Mouse (Mus musculus) fibroblast of lung, adult 2 months (primary cell): Measurements from ENCODE around the gene Tpm1.

Experiments used
- DNase-seq: peaks from one replicate; pipeline ENCODE4 v3.0.0-alpha.2; 2011; ENCODE audit warnings: low read depth

Tpm1 gene

DNA sequence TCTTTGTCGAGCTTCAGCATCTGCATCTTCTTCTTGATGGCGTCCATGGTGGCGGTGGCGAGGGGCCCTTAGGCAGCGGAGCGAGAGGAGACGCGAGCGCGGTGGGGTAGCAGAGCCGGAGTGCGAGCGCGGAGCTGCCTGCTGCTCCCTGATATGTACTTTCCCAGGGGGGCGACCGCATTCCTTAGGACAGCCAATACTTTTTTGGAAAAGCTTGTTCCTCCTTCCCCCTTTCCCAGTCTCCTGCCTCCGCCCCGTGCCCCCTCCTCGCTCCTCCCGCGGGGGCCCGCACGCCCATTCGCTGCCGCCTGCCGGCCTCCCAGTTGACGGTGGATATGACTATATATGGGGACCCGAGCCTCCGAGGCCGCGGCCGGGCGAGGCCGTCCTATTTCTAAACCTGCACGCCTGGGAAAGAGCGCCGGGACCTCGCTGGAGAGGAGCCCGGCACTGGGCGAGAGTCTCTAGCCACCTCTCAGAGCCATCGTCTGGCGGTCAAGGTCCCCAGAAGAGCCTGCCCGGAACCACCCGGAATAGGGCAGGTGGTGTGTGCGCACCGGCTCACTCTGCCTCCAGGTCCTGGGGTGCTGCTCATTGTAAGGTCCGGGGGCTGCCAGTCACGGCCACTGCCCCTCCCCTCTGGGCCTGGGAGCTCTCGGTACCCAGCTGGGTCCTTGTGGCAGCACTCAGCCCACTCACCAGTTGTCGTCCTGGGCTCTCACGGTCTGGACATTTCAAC lies at the start of gene Tpm1:
TSS of gene Tpm1 (minus strand) at position 321 of the 739 bp plus-strand sequence.
- peak; percentile 69 for DNase-seq

DNA sequence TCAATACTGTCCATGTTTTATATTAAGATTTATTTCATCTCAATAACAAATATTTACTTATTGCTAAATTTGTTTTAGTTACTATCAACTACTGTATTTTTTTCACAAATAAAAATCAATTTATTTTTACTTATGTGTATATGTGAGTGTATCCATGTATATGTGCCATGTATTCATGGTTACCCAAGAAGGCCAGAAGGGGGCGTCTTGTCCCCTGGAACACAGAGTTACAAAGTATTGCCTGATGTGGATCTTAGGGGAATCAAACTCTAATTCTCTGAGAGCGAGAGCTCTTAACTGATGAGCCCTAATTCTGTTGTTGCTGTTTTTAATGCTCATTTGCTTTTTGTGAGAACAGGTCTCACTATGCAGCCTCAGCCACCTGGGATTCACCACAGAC lies 45.2 kb upstream of the Tpm1 start:
- DNase-seq = no peak

DNA sequence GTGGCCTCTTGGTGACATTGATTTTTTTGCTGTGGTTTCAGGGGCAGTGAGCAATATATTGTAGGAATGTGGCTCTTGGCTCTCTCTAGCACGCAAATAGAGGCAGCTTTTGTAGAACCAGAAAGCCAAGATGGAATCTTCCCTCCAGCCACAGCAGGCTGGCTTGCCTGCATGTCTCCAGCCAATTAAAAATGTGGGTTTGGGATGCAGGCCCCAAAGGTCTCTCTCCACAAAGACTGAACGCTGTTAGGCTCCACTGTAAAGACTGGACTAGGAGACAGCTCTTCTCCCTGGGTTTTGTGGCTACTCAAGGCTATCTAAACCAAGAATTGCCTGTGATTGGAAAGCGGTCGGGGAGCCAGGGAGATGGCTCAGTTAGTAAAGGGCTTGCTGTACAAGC lies 43.0 kb upstream of the Tpm1 start:
- DNase-seq = peak; percentile 31

DNA sequence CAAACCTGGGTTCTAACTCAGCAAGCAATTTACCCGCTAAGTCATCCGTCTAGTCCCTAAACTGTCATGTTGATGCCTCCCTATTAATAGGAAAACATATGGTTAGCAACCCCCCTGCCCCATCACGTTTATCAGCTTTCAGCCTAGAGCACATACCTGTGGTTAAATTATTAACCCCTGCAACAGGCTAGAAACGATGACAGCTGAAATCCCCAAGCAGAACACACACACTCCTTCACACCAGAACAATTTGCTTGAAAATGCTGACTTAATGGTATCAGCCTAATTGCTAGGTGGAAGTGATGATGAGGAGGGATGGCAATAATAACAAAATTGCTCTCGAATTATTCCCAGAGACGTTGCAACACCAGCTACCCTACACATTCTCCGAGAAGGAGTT lies 42.4 kb upstream of the Tpm1 start:
- no peak for DNase-seq

DNA sequence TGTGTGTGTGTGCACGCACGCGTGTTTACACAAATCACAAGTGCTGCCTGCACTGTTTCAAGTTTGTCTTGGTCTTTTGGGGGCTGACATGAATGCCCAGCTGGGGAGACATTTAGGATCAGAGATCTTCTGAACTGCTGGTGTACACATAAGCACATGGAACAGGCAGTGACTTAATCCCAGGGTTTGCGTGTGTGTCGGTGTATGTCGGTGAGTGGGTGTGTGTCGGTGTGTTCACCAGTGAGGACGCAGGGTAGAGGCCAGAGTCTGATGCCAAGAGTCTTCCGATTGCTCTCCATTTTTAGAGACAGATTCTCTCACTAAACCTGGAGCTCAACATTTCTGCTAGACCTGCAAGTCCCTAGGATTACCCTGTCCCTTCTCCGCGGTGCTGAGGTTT lies 41.9 kb upstream of the Tpm1 start:
- DNase-seq = no peak

DNA sequence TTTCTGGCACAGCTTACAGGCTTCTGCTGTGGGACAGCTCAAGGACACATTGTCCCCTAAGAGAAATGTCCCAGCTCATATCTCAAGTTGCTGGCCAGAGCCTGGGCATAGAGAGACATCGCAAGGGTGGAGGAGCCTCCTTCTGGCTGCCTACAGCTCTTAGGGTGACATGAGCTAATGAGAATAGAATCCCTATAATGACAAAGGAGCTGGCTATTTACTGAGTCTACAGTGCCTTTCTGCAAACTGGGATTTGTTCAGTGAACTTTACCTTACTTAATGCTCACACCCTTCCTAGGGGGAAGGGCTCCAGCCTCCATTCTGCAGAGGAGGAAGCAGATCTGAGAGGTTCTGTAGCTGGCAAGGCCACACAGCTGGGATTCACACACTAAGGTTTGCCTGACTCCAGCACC lies 41.4 kb upstream of the Tpm1 start:
- no peak for DNase-seq

DNA sequence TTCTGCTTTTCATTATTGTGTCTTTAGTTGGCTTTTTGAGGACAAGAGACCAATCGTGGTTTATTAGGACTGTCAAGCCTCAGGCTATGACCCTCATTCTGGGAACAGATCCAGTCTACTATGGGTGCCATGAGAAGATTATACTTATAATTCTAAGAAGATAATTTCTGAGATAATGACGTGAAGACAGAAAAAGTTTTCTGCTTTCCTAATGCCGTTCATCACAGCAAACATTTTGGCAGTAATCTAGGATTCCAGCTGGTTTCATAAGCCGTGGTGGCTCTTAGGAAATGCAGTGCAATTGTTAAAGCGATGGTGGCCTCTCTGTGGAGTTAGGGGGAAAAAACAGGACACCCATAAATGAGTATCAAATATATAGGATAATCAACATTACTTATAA lies 40.0 kb upstream of the Tpm1 start:
- no peak for DNase-seq

DNA sequence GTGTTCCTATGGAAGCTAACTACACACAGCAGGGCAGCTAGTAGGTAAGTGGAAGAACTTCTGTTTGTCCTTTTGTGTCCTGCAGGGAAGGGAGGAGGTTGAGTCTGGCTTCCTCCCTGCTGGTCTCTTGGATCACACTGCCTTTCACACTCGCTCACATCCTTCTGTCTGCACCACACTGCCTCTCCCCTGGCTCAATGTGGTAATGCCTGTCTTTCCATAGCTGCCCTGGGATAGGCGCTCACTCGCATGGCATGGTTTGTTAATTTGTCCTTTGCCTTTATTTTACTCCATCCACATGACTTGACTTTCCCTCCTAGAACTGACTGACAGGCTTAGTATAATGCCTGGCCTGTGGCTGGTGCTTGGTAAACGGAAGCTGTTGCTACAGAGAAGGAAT lies 34.6 kb upstream of the Tpm1 start:
- no peak for DNase-seq

DNA sequence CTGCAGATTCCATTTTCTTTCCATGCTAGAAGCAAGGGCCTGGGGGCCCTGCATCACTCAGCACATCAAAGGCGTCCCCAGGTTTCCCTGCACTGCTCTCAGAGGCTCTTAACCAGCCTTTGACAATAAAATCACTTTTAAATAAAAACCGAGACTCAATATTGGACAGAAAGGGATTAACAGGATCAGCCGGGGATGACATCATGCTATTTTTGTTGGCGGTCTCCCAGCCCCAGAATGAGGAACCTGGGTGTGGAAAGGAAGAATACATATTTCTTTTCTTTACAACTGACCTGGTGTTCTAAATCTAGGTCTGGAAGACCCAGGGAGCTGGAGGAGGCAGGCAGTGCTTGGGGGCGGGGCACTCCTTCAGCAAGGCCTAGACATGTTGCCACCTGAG lies 32.5 kb upstream of the Tpm1 start:
- no peak for DNase-seq

DNA sequence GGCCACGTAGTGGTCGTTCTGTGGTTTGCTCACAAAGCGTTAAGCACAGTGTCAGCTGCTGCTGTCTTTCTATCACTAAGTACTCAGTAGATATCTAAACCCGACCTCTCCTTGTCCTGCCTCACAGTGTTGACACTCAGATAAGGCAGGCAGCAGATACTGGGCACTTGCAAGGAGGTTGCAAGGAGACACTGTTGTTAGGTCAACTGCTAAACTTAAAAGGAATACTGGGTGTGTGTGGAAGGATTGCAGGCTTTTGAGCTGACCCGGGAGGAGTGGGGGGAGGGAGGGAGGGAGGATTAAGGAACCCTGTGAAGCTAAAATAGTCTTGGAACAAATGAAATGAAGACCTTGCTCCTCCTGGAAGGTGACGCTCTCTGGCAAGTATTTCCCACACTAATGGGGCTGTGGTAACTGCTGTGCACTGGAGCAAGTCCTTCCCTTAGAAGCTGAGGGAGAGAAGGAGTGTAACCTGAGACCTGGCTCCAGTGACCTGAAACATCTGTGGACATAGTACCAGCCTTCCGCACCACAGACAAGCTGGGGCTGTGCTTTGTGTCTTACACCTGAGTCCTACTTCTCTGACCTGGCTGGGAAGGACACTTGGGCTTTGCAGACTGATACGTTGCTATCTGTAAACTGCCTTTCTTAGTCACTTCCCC lies 28.6 kb upstream of the Tpm1 start:
- DNase-seq = no peak

DNA sequence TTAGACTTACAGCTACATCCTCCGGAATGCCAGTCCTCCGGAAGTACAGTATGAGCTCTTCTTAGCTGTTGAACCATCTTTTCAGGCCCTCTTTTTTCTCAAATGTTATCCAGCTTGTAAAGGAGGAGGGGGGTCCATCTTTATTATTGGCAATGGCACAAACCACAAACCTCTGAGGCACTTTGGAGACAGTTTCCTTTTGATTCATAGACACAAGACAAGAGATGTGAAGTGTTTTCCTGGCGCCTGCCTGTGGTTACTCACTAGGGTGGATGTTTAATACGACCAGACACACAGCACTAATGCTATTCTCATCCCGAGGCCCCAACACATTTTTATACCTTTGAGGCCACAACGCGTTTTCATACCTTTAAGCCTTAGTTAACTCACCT lies 28.1 kb upstream of the Tpm1 start:
- no peak for DNase-seq

DNA sequence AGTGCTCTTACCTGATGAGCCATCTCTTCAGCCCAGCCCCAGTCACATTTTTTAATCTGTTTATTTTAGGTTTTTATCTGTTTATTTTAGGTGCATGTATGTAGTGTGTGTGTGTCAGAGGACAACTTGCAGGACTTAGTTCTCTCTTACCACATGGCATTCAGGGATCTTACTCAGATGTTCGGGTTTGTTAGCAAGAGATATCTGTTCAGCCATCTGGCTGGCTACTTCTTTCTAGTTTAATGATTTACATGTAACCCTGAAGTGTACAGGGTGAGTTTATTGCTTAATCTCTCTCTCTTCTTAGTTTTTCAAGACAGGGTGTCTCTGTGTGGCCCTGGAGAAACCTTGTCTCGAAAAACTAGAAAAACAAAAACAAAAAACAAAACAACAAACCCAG lies 23.0 kb upstream of the Tpm1 start:
- no peak for DNase-seq

DNA sequence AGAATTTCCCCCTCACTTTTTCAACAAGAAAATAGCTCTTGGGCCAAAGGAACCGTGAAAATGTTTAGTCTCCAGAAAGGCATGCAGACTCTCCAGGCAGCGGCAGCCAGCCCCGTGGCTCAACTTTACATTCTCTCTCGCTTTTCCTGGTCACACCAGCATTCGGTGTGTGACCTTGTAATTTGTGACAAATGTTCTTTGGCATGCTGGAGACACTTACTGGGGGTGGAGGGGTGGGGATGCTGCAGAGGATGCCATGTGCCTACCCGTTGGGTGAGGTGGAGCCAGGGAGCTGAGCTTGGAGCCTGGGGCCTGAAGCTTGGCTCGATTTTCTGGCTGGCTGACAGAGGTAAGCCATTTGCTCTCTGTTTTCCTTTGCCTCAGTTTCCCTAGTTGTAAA lies 22.4 kb upstream of the Tpm1 start:
- DNase-seq = no peak

DNA sequence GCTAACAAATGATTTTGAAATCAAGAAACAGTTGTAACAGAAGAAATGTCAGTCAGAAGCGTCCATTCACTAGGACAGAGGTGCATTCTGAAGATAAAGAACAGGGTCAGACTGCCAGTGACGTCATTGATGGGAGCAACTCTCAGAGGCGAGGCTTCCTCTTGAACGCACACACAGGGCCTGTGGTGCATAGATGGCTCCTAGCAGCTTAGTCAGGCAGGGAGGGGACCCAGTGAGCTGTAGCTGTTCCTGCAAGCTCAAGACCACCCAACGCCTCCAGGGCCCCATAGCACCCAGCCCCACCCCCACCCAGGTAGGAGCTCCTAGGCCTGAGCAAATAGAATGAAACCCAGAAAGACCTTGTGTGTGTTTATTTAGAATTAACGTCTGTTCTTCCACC lies 21.9 kb upstream of the Tpm1 start:
- DNase-seq = no peak

DNA sequence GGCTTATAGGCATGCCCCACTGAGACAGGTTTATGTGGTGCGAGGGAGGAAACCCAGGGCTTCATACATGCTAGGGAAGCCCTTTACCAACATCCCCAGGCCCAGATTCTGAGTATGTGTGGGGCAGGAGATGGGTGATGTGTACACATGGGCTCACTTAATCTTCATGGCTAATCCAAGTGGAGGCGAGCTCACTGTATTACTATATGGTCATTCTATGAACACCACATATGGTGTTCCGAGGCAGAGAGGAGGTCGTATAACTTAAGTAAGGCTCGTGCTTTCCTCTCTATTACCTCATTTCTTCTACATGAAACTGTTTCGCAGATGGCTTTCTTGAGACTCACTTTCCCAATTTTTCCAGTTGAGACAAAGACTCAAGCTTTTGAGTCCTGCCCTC lies 17.4 kb upstream of the Tpm1 start:
- no peak for DNase-seq

DNA sequence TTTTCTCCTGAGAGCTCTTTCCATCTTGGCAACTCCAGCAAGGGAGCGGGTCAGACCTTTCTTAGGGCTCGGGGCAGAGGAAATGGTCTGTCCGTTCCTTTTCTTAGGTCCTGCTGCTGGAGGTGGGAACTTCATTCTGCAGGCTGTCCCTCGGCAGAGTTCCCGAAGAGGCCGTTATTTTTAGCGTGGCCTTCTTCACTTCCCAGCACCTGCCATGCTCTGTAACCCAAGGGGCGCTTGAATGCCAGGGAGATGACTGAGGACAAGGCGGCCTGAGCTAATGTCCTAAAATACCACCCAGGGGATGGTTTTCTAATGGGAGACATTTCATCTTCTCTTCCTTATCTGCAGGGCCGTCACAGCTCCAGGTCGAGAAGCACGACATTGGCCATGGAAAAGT lies 10.5 kb upstream of the Tpm1 start:
- no peak for DNase-seq

DNA sequence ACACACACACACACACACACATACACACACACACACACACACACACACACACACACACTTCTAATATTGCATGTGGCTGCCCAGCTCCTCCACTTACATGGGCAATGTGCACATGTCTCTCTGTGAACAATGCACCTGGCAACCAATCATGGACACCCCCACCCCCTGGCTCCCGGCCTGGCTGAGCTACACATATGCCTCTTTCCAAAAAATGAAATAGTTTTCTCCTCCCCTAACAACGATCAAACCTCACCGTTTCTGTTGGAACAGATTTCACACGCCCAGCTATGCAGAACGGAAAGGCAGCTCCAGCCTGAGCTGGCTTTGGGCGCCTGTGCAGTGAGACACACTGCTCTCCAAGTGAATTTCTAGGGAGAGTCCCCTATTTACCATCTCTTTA lies 9.2 kb upstream of the Tpm1 start:
- DNase-seq = no peak

DNA sequence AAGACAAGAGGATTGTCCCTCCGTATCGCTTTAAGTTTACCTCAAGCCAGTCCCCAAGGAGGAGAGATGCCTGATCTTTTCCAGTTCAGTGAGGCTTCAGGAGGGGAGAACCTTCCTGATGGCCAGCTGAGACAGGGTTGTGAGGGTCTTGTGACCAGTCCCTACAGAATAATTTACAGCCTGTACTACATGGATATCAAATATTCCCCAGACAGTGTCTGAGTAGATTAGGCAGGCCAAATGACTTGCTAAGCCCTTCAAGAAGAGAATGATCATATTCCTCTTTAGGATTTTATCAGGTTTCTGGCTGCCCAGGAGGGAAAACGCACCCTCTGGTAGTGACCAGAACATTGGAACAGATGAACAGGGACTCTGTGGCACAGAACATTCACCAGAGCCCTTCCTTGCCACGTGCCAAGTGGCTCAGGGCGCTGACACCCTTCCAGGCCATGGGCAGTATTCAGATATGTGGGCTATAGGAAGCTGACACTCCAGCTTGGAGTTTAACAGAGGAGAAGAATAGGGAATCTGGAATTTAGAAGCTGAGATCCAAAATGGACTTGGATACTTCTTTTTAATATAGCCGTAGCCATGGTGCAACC lies 1.6 kb upstream of the Tpm1 start:
- DNase-seq = no peak

DNA sequence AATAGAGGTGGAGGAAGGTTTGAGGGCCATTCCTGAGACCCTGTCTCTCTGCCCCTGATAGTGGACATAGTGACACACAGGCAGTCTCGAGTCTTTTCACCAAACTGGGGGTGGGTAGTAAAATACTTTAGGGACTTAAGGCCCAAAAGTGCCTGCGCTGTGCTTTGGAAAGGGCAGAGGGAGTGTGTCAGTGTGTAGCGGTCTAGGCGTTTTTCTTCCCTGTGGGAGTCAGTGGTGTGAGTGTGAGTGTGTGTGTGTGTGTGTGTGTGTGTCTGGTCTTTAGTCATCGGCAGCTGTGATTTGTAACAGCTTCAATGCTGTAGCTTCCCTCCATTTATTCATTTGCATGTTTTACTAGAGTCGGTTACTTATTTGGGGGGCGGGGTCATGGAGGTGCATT lies 630 bp upstream of the Tpm1 start:
- no peak for DNase-seq

DNA sequence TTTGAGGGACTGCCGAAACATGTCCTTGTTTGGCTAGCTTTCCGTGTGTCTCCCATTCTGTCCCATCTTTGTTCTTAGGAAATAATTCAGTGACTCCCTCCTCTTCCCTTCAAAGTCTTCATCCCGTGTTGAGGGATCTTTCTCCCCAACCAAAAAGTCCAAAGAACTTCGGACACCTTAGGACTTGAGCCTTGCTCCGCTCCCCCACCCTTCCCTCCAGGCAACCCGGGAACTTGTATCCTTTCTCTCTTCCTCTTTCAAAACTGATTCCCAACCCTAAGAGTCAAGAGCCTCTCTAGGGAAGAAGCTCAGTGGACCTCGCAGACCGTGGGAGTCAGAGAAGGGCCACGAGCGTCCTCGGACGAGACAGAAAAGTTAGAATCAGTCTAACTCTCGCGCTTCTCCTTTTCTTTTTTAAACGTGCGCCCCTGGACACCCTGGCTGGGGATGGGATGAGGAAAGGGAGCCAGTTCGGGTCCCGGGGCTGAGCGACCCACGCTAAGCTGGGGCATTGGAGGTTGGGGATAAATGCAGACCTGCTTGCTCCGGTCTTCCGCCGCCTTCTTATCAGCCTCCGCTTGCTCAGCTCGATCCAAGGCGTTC lies 622 bp downstream of the Tpm1 start:
- no peak for DNase-seq

DNA sequence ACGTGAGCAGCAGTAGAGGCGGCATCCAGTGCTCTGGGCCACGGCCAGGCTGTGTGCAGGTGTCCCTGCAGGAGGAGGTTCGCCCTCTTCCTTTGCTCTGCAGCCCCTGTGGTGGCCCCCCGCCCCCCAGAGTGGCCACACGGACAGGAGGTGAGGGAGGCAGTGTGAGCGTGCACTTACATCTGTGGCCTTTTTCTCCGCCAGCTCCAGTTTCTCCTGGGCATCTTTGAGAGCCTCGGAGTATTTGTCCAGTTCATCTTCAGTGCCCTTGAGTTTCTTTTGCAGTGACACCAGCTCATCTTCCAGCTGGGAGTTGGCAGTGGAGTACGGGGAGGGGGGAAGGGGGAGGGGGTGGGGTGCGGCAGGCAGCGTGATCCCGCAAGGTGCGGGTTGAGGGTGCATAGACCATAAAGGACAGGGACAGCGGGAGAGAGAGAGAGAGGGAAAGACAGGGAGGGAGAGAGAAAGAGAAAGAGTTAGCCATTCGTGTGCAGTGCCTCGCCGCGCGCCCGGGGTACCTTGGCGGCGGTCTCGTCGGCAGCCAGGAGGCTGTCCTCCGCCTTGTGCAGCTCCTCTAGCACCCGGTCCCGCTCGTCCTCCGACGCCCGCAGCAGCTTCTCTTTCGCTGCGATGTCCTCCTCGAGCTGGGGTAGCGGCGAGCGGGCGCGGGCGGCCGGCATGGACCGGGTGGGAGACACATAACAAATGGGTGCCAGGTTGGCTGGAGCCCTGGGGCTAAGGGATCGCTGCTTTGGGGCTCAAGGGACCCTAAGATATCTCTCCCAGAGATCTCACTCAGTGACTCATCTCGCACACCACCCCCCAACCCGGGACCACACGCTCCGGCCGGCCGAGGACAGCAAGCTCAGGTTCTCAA lies 1.4 kb downstream of the Tpm1 start:
- DNase-seq = no peak

DNA sequence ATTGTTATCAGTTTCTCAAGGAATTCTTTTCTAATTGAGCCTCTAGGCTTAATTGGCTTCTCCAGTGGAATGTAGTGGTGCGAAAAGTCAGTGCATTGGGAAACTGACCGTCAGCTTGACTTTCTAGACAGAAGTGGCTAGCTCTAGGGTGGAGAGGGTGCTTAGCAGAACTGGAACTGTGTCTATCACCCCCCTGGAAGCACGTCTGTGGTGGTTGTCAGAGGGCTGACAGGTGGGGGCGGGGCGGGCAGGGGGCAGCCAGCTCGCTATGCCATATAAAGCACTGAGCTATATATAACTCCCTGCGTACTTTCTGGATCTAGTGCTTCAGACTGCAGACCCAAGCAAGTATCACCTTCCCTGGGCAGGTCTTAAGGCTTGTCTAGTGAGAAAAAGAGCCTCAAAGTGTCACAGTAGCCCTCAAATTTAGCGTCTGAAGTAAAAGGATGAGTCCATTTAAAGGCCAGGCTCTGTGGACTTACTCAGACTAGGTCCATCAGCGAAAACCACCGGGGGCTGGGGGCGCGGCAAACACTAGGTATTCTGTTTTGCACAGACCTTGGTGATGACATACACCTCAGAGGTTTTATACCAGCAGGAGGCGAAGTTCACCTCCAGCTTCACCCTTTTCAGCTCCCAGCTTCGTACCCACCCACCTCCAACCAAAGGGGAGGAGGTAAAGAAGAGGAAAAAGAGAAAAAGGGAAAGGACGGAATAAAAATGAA lies 2.2 kb downstream of the Tpm1 start:
- DNase-seq = no peak
